Mouse (Mus musculus) embryonic facial prominence, embryonic 10.5 days (tissue): ENCODE measurements around the gene Olfr295. TPM values are rescaled to one million over a fixed set of nuclear protein-coding genes. Genes with fewer than 3 reads are reported as not detected.

ENCODE experiments used
- DNase-seq: peaks from one replicate; pipeline ENCODE4 v3.0.0-alpha.2; 2017; ENCODE audit warnings: low spot score
- H3K27ac ChIP-seq: fragments of 300-500 bp; sonication (generic); replicated peaks from 2 replicates; pipeline ENCODE4 v1.5.1; 2016; ENCODE audit warnings: mild to moderate bottlenecking
- H3K27me3 ChIP-seq: fragments of 300-500 bp; sonication (generic); replicated peaks from 2 replicates; pipeline ENCODE4 v1.6.1; 2016; ENCODE audit warnings: low read depth, mild to moderate bottlenecking; ENCODE audit not compliant: poor library complexity, severe bottlenecking
- H3K36me3 ChIP-seq: fragments of 300-500 bp; sonication (generic); replicated peaks from 2 replicates; pipeline ENCODE4 v1.6.1; 2016; ENCODE audit warnings: mild to moderate bottlenecking, moderate library complexity
- H3K4me1 ChIP-seq: fragments of 300-500 bp; sonication (generic); 2 replicates; pipeline ENCODE4 v1.6.1; 2016
- H3K4me3 ChIP-seq: fragments of 300-500 bp; sonication (generic); 2 replicates; pipeline ENCODE4 v1.5.1; 2016; ENCODE audit warnings: mild to moderate bottlenecking, moderate library complexity
- H3K9me3 ChIP-seq: fragments of 300-500 bp; sonication (generic); 2 replicates; pipeline ENCODE4 v1.6.1; 2016; ENCODE audit warnings: mild to moderate bottlenecking
- WGBS: fragments of 180-500 bp; shearing (Covaris S2); methylation state at CpG from one replicate; pipeline ENCODE4 v1.1.7; 2016; 5-methylcytosine and 5-hydroxymethylcytosine counted together
- polyA plus RNA-seq: library from polyadenylated mRNA; unstranded; fragments of >200 nt; fragmentation: Nextera tagmentation; extraction: Ambion mirVana; gene quantifications from 2 replicates; pipeline ENCODE4 v1.2.1, GENCODE M21; 2016

The Olfr295 gene
- not detected in 2 replicates for polyA plus RNA-seq

DNA sequence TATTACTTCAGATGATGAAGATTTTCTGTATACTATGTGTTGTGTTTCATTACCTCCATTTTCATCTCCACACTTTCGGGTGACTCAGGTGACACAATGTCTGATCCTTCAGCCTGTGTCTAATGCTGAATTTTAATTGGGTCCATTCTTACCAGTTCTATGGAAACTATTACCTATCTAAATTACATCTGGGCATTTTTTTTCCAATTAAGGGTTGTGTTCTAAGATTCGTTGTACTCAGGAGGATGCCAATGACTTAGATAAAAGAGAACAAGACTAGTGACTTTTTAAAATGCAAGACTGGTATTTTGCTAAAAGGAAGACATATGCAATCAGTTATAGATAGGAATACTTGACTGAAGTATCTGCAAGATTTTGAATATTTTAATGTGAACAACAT, at the start of gene Olfr295:
Gene Olfr295, plus strand, starts transcription at position 301 of the 400 bp plus-strand sequence.
- Histone ChIP-seq H3K27ac (no peak within 1 kb of the TSS), H3K27me3 (no peaks in the 10 kb centered on the region), H3K4me1 (no peaks in the 10 kb centered on the region), H3K4me3 (no peak within 1 kb of the TSS), H3K9me3 (no peaks in the 10 kb centered on the region), H3K36me3 (no peaks in the 10 kb centered on the region)
- WGBS: 89% methylated on average over 2 of the region's 2 CpGs
- DNase-seq: no peak

DNA sequence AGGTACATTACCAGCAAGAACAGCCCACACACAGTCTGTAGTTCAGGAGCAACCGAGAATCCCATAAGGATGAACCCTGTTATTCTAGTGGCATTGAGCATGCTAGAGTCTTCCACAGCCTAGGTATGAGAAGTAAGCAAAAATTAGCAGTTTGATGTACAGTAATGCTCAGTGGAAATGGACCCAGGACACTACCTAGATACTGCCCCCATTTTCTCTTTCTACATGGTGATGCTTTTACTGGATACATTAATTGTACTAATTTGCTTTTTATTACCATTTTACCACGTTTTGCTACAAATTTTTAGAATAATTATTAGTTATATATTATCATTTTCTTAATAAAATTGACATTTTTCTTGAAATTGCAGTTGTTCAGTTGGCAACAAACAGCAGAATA, 32.9 kb downstream of the Olfr295 start, which contains the start of gene Olfr294:
Gene Olfr294, minus strand, starts transcription at position 101 of the 400 bp plus-strand sequence.
- DNase-seq: no peak
- no peak within 1 kb of the TSS for H3K4me3 ChIP-seq
- 65% methylated on average over 2 of the region's 2 CpGs for WGBS

More for the DNA sequence above, 32.9 kb downstream of the Olfr295 start, which contains the start of gene Olfr294:
- H3K27me3 ChIP-seq: no peaks in the 10 kb centered on the region
- H3K4me1 ChIP-seq: no peaks in the 10 kb centered on the region
- H3K27ac ChIP-seq: no peak within 1 kb of the TSS
- no peaks in the 10 kb centered on the region for H3K36me3 ChIP-seq
- no peaks in the 10 kb centered on the region for H3K9me3 ChIP-seq

Other genes starting within 250 kb of the Olfr295 start
- gene Olfr307, start 246.3 kb upstream of the Olfr295 start, polyA plus RNA-seq: not detected in 2 replicates
- not detected in 2 replicates for gene Olfr305, start 216.9 kb upstream of the Olfr295 start, polyA plus RNA-seq
- not detected in 2 replicates for gene Olfr304, start 197.2 kb upstream of the Olfr295 start, polyA plus RNA-seq
- gene Olfr303, start 186.1 kb upstream of the Olfr295 start, polyA plus RNA-seq: not detected in 2 replicates
- not detected in 2 replicates for gene Olfr301, start 180.0 kb upstream of the Olfr295 start, polyA plus RNA-seq
- not detected in 2 replicates for gene Olfr299, start 123.9 kb upstream of the Olfr295 start, polyA plus RNA-seq
- not detected in 2 replicates for gene Olfr298, start 91.4 kb upstream of the Olfr295 start, polyA plus RNA-seq
- gene Olfr297, start 63.9 kb upstream of the Olfr295 start, polyA plus RNA-seq: not detected in 2 replicates
- gene Olfr294, start 32.8 kb downstream of the Olfr295 start, polyA plus RNA-seq: not detected in 2 replicates
- not detected in 2 replicates for gene Olfr293, start 65.2 kb downstream of the Olfr295 start, polyA plus RNA-seq
- not detected in 2 replicates for gene Olfr292, start 104.5 kb downstream of the Olfr295 start, polyA plus RNA-seq
- 0.21 TPM in 1 of 2 replicates, not detected in the other for gene Folh1, start 192.1 kb downstream of the Olfr295 start, polyA plus RNA-seq
- gene Vmn2r77, start 211.2 kb downstream of the Olfr295 start, polyA plus RNA-seq: not detected in 2 replicates